Mouse (Mus musculus) kidney, postnatal 0 days (tissue): ENCODE data around the gene Serpinb7. TPM values are rescaled to one million over a fixed set of nuclear protein-coding genes. Genes with fewer than 3 reads are reported as not detected.

Experiments
- ATAC-seq: fragments of 200-750 bp; cut with Nextera tagmentation; replicated peaks from 2 replicates; pipeline ENCODE4 v1.8.0; 2017; ENCODE audit warnings: low read depth, moderate number of reproducible peaks, moderate TSS enrichment, moderate library complexity; ENCODE audit not compliant: low FRiP score
- DNase-seq: peaks from one replicate; pipeline ENCODE4 v3.0.0-alpha.2; 2016; ENCODE audit warnings: low spot score
- H3K27ac ChIP-seq: fragments of 300-500 bp; sonication (generic); 2 replicates; pipeline ENCODE4 v1.5.1; 2014; ENCODE audit warnings: mild to moderate bottlenecking
- H3K27me3 ChIP-seq: fragments of 300-500 bp; sonication (generic); 2 replicates; pipeline ENCODE4 v1.6.1; 2014; ENCODE audit warnings: low read length, mixed read lengths; ENCODE audit not compliant: insufficient read depth
- H3K36me3 ChIP-seq: fragments of 300-500 bp; sonication (generic); 2 replicates; pipeline ENCODE4 v1.6.1; 2014; ENCODE audit warnings: low read length, mixed read lengths; ENCODE audit not compliant: insufficient read depth
- H3K4me1 ChIP-seq: fragments of 300-500 bp; sonication (generic); replicated peaks from 2 replicates; pipeline ENCODE4 v1.6.1; 2014; ENCODE audit warnings: antibody characterized with exemption, low read length, mixed read lengths; ENCODE audit not compliant: insufficient read depth
- H3K4me2 ChIP-seq: fragments of 300-500 bp; sonication (generic); 2 replicates; pipeline ENCODE4 v1.6.1; 2014; ENCODE audit warnings: mild to moderate bottlenecking, low read length, moderate library complexity, mixed read lengths
- H3K4me3 ChIP-seq: fragments of 300-500 bp; sonication (generic); replicated peaks from 2 replicates; pipeline ENCODE4 v1.5.1; 2014; ENCODE audit warnings: low read depth, low read length
- H3K9ac ChIP-seq: fragments of 300-500 bp; sonication (generic); 2 replicates; pipeline ENCODE4 v1.6.1; 2014; ENCODE audit warnings: low read depth, low read length
- H3K9me3 ChIP-seq: fragments of 300-500 bp; sonication (generic); replicated peaks from 2 replicates; pipeline ENCODE4 v1.6.1; 2016; ENCODE audit warnings: low read length, inconsistent platforms, mixed read lengths
- CTCF ChIP-seq: IDR thresholded peaks from 2 replicates; pipeline ENCODE4 v1.5.1; 2016; ENCODE audit warnings: antibody characterized with exemption, low read depth, mild to moderate bottlenecking, moderate library complexity
- WGBS: fragments of 180-500 bp; shearing (Covaris S2); extraction: QIAGEN DNeasy Blood & Tissue Kit; methylation state at CpG from one replicate; pipeline ENCODE4 v1.1.7; 2014; 5-methylcytosine and 5-hydroxymethylcytosine counted together
- polyA plus RNA-seq: library from polyadenylated mRNA; unstranded; fragments of >200 nt; fragmentation: Nextera tagmentation; extraction: Ambion mirVana; gene quantifications from 2 replicates; pipeline ENCODE4 v1.2.1, GENCODE M21; 2015

Gene Serpinb7
- not detected in 2 replicates for polyA plus RNA-seq

DNA sequence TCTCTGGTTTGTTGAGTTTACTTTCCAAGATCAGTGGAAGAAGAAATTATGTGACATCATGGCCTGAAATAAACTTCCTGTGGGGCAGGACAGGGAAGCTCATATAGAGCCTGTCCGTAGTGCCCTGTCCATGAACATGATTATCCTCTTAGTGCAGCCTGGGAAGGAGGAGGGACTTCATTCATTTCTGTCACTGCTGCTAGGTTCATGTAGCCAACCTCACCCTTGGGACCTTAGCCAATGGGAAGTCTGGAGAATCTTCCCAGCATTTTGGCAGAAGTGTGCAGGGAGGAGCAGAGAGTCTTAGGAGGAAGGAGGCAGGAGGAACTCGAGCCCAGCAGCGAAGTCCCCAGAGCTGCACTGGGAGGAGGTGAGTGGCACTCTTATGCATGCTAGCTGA, at the start of gene Serpinb7:
Gene Serpinb7 (plus strand): TSS at position 301 of the 400 bp plus-strand sequence.
- Histone ChIP-seq H3K36me3 (no peaks in the 10 kb centered on the region), H3K4me3 (no peak within 1 kb of the TSS), H3K27ac (no peak within 1 kb of the TSS), H3K27me3 (no peaks in the 10 kb centered on the region), H3K9ac (no peak within 1 kb of the TSS), H3K4me1 (no peaks in the 10 kb centered on the region), H3K9me3 (no peaks in the 10 kb centered on the region), H3K4me2 (no peak within 1 kb of the TSS)
- ATAC-seq (no peak), DNase-seq (no peak)
- WGBS: 73% methylated on average over 3 of the region's 3 CpGs
- no peak for TF ChIP-seq CTCF

GRCm38 (mm10) chr1:107350392-107350791, 49.1 kb upstream of the Serpinb7 start:
- Histone ChIP-seq H3K36me3 (no peaks in the 10 kb centered on the region), H3K9ac (no peak overlapping the region), H3K4me3 (no peak overlapping the region), H3K4me1 (no peaks in the 10 kb centered on the region), H3K27ac (no peak overlapping the region), H3K9me3 (no peaks in the 10 kb centered on the region), H3K4me2 (no peak overlapping the region), H3K27me3 (no peaks in the 10 kb centered on the region)
- DNase-seq (no peak), ATAC-seq (no peak)
- no peak for TF ChIP-seq CTCF
- 42% methylated on average over 3 of the region's 3 CpGs for WGBS

- H3K4me3 ChIP-seq: no peak overlapping the region
- TF ChIP-seq CTCF: no peak
- H3K9ac ChIP-seq: no peak overlapping the region
- no peaks in the 10 kb centered on the region for H3K36me3 ChIP-seq
- H3K4me2 ChIP-seq: no peak overlapping the region
- 66% methylated on average over 2 of the region's 2 CpGs for WGBS
- no peak for ATAC-seq
- H3K4me1 ChIP-seq: no peaks in the 10 kb centered on the region
- no peak for DNase-seq
- H3K27ac ChIP-seq: no peak overlapping the region
- H3K27me3 ChIP-seq: no peaks in the 10 kb centered on the region
- no peaks in the 10 kb centered on the region for H3K9me3 ChIP-seq
These were observed 48.3 kb upstream of the Serpinb7 start for GRCm38 (mm10) chr1:107351115-107351514.

DNA sequence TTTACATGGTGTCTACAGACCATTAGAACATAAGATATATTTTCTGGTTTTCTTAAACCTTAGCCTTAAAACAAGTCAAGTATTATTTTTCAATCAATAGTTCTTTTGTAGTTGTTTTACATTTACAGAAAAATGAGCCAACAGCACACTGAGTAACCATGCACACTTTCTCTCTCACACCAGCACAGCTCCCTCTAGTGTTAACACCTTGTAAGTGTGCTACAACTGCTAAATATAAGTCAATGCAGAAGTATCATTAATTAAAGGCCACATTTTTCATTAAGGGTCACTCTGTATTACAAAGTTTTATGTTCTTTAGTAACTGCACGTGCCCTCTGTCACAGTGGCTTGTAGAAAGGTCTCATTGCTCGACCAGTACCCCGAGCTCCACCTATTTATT, 46.4 kb upstream of the Serpinb7 start:
- Histone ChIP-seq H3K36me3 (no peaks in the 10 kb centered on the region), H3K4me1 (no peaks in the 10 kb centered on the region), H3K4me3 (no peak overlapping the region), H3K4me2 (no peak overlapping the region), H3K27ac (no peak overlapping the region), H3K9me3 (no peaks in the 10 kb centered on the region), H3K27me3 (no peaks in the 10 kb centered on the region), H3K9ac (no peak overlapping the region)
- peak; percentile 46 for TF ChIP-seq CTCF
- ATAC-seq (no peak), DNase-seq (no peak)
- WGBS: 33% methylated on average over 3 of the region's 3 CpGs

DNA sequence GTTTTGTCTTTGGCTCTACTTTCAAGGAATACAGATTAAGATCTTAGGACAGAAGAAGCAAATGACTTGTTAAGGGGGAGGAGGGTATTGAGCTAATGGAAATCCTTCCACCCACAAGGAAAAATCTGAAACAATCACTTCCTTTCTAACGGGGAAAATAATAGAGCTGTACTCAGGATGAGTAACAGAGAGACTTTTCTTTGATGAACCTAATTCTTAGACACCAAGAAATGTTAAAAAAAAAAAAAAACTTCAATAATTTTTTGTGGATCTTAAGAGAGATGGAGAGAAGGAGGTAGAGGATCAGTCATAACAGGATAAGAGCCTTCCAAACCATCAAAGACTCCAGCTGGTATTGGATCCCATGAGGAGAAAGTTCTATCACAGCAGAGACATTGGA, 38.6 kb upstream of the Serpinb7 start, which contains the start of gene Serpinb11:
Gene Serpinb11 (plus strand): TSS at position 301 of the 400 bp plus-strand sequence.
- Histone ChIP-seq H3K27me3 (no peaks in the 10 kb centered on the region), H3K4me1 (no peaks in the 10 kb centered on the region), H3K9me3 (no peaks in the 10 kb centered on the region), H3K27ac (no peak within 1 kb of the TSS), H3K9ac (no peak within 1 kb of the TSS), H3K4me3 (no peak within 1 kb of the TSS), H3K36me3 (no peaks in the 10 kb centered on the region), H3K4me2 (no peak within 1 kb of the TSS)
- WGBS: 49% methylated on average over 1 of the region's 1 CpGs
- ATAC-seq: no peak
- TF ChIP-seq CTCF: no peak
- DNase-seq: no peak

- Histone ChIP-seq H3K4me3 (no peak overlapping the region), H3K4me1 (no peaks in the 10 kb centered on the region), H3K27ac (no peak overlapping the region), H3K9ac (no peak overlapping the region), H3K4me2 (no peak overlapping the region), H3K27me3 (no peaks in the 10 kb centered on the region), H3K9me3 (no peaks in the 10 kb centered on the region), H3K36me3 (no peaks in the 10 kb centered on the region)
- DNase-seq (no peak), ATAC-seq (no peak)
- no peak for TF ChIP-seq CTCF
- 74% methylated on average over 7 of the region's 7 CpGs for WGBS
These were observed 33.5 kb upstream of the Serpinb7 start for GRCm38 (mm10) chr1:107365973-107366372.

GRCm38 (mm10) chr1:107368944-107369343, 30.5 kb upstream of the Serpinb7 start:
- H3K9me3 ChIP-seq: no peaks in the 10 kb centered on the region
- H3K4me1 ChIP-seq: no peaks in the 10 kb centered on the region
- H3K36me3 ChIP-seq: no peaks in the 10 kb centered on the region
- DNase-seq: no peak
- H3K9ac ChIP-seq: no peak overlapping the region
- H3K4me2 ChIP-seq: no peak overlapping the region
- 63% methylated on average over 2 of the region's 2 CpGs for WGBS
- H3K4me3 ChIP-seq: no peak overlapping the region
- no peak for ATAC-seq
- no peak for TF ChIP-seq CTCF
- no peaks in the 10 kb centered on the region for H3K27me3 ChIP-seq
- H3K27ac ChIP-seq: no peak overlapping the region
